Mouse (Mus musculus) megakaryocyte, embryonic 14.5 days (primary cell): Measurements from ENCODE around the gene Fam173b.

ENCODE experiments used
- FLI1 ChIP-seq: IDR thresholded peaks from 2 replicates; pipeline ENCODE4 v1.6.1; 2012; ENCODE audit warnings: low read length, inconsistent platforms, mixed read lengths
- GATA1 ChIP-seq: IDR thresholded peaks from 3 replicates; pipeline ENCODE4 v1.6.1; 2012; ENCODE audit warnings: mixed read lengths, low read length, inconsistent platforms, borderline replicate concordance

GRCm38 (mm10) chr15:31567431-31567830, 34.2 kb upstream of the Fam173b start:
- TF ChIP-seq GATA1 (no peak), FLI1 (no peak)
